Mouse (Mus musculus): ENCODE results near the gene Mapk6. TPM values are rescaled to one million over a fixed set of nuclear protein-coding genes. Genes with fewer than 3 reads are reported as not detected.

The Mapk6 gene
- polyA plus RNA-seq, 1 experiment from 2014 or later, result 66.3 TPM

DNA sequence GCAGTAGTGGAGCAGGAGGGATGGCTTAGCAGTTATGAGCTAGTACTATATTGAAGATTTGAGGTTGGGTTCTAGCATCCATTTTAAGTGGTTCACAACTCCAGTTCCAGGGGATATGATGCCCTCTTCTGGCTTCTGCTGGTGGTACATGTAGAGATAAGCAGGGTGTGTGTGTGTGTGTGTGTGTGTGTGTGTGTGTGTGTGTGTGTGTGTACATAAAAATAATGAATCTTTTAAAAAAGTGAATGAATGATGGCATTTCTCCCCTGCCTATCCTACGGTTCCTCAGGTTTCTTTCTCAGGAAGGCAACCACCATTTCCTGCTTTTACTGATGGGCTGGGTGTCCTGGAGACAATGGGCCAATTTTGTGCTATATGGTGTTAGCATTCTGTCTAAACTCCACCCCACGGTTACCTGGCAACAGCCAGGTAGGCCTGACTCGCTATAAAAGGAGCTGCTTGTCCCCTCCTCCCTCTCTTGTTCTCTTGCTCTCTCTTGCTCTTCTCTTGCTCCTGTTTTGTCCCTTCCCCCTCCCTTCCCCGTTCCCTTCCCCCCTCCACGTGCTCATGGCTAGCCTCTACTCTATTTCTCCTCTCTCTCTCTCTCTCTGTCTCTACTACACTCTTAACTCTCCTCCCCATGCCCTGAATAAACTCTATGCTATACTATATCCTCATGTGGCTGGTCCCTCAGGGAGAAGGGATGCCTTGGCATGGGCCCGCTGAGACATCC is 28.0 kb upstream of the Mapk6 start:
- H3K27ac ChIP-seq (ENCODE audit: low read depth), result no peak overlapping the region
- no peaks in the 10 kb centered on the region for H3K36me3 ChIP-seq (ENCODE audit: control insufficient read depth, insufficient read depth, low read length)
- H3K9ac ChIP-seq (ENCODE audit: low read length), result no peak overlapping the region
- peaks cover 9% of the 10 kb centered on the region for H3K4me1 ChIP-seq (replicated peaks; ENCODE audit: control insufficient read depth, insufficient read depth, low read length)
- DNase-seq (ENCODE audit: low spot score) (no peak), ATAC-seq (replicated peaks; ENCODE audit: low FRiP score, low TSS enrichment, low read depth) (no peak)
- 35% methylated on average over 6 of the region's 6 CpGs for WGBS
- no peaks in the 10 kb centered on the region for H3K27me3 ChIP-seq (replicated peaks; ENCODE audit: control insufficient read depth, insufficient read depth, low read length)
- H3K4me2 ChIP-seq (ENCODE audit: low read length), result no peak overlapping the region
- H3K9me3 ChIP-seq (ENCODE audit: control insufficient read depth, low read length), result no peaks in the 10 kb centered on the region
- H3K4me3 ChIP-seq (ENCODE audit: low read depth, low read length), result no peak overlapping the region

DNA sequence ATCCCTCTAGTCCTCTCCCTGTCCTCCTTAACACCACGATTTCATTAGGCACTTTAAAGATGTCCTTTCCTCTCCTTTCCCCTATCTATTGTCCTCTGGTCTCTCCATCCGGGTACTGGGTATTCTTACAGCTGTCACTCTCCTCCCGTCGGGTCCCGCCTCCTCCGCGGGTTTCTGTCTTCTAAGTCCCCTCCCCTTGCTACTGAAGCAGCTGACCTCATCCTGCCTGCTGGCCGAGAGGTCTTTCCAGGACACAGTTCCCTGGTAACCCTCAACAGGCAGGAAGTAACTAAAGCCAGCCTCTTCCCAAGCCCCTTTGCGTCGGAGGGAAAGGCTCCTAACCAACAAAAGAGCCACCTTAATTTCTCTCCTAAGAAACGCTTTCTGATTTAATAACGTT is 26.1 kb upstream of the Mapk6 start:
- ATAC-seq (replicated peaks; ENCODE audit: low FRiP score, low TSS enrichment, low read depth), result peak; percentile 51; the same call in 1 of the 2 replicates
- H3K27me3 ChIP-seq (replicated peaks; ENCODE audit: control insufficient read depth, insufficient read depth, low read length), result no peaks in the 10 kb centered on the region
- no peak overlapping the region for H3K27ac ChIP-seq (ENCODE audit: low read depth)
- H3K9me3 ChIP-seq (ENCODE audit: control insufficient read depth, low read length), result no peaks in the 10 kb centered on the region
- WGBS, result 8% methylated on average over 12 of the region's 12 CpGs
- H3K4me3 ChIP-seq (ENCODE audit: low read depth, low read length), result no peak overlapping the region
- no peaks in the 10 kb centered on the region; the same call in none of the 2 replicates for H3K4me1 ChIP-seq (replicated peaks; ENCODE audit: control insufficient read depth, insufficient read depth, low read length)
- H3K36me3 ChIP-seq (ENCODE audit: control insufficient read depth, insufficient read depth, low read length), result no peaks in the 10 kb centered on the region
- no peak overlapping the region for H3K9ac ChIP-seq (ENCODE audit: low read length)
- DNase-seq (ENCODE audit: low spot score), result peak; percentile 59
- peak overlapping the region; percentile 14 for H3K4me2 ChIP-seq (ENCODE audit: low read length)

DNA sequence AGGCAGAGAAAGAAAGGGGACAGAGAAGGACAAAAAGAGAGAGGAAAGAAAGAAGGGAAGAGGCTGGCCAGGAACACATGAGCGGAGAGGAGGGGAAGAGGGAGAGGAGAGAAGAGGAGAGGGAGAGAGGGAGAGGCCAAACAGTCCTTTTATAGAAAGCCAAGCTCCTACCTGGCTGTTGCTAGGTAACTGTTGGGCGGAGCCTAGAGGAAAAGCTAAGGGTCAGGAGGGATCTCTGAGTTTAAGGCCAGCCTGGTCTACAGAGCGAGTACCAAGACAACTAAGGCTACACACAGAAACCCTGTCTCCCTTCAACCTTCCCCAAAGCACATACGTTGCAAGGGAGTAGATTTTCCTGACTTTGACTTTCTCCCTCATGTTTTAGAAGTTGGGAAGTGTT is 25.5 kb upstream of the Mapk6 start:
- 84% methylated on average over 4 of the region's 4 CpGs for WGBS
- H3K4me1 ChIP-seq (replicated peaks; ENCODE audit: control insufficient read depth, insufficient read depth, low read length), result no peaks in the 10 kb centered on the region; the same call in none of the 2 replicates
- H3K27ac ChIP-seq (ENCODE audit: low read depth), result no peak overlapping the region
- no peaks in the 10 kb centered on the region for H3K9me3 ChIP-seq (ENCODE audit: control insufficient read depth, low read length)
- no peaks in the 10 kb centered on the region for H3K36me3 ChIP-seq (ENCODE audit: control insufficient read depth, insufficient read depth, low read length)
- H3K9ac ChIP-seq (ENCODE audit: low read length), result no peak overlapping the region
- no peak for ATAC-seq (replicated peaks; ENCODE audit: low FRiP score, low TSS enrichment, low read depth)
- no peak for DNase-seq (ENCODE audit: low spot score)
- no peak overlapping the region for H3K4me2 ChIP-seq (ENCODE audit: low read length)
- no peak overlapping the region for H3K4me3 ChIP-seq (ENCODE audit: low read depth, low read length)
- H3K27me3 ChIP-seq (replicated peaks; ENCODE audit: control insufficient read depth, insufficient read depth, low read length), result no peaks in the 10 kb centered on the region

DNA sequence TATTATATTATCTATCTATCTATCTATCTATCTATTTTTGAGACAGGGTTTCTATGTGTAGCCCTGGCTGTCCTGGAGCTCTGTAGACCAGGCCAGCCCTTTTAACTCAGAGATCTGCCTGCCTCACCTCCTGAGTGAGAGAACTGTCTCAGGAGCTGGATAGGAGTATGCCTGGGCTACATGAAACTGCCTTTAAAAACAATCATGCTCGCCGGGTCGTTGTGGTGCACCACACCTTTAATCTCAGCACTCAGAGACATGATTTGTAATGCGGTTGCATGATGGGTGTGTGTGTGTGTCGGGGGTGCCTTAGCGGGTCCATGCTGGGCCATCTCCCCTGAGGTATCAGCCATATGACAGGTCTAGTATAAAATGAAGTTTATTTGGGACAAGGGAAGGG is 25.1 kb upstream of the Mapk6 start:
- ATAC-seq (replicated peaks; ENCODE audit: low FRiP score, low TSS enrichment, low read depth) (no peak), DNase-seq (ENCODE audit: low spot score) (no peak)
- H3K9ac ChIP-seq (ENCODE audit: low read length), result no peak overlapping the region
- H3K4me2 ChIP-seq (ENCODE audit: low read length), result no peak overlapping the region
- no peaks in the 10 kb centered on the region; the same call in none of the 2 replicates for H3K4me1 ChIP-seq (replicated peaks; ENCODE audit: control insufficient read depth, insufficient read depth, low read length)
- H3K36me3 ChIP-seq (ENCODE audit: control insufficient read depth, insufficient read depth, low read length), result no peaks in the 10 kb centered on the region
- no peaks in the 10 kb centered on the region for H3K27me3 ChIP-seq (replicated peaks; ENCODE audit: control insufficient read depth, insufficient read depth, low read length)
- H3K9me3 ChIP-seq (ENCODE audit: control insufficient read depth, low read length), result no peaks in the 10 kb centered on the region
- no peak overlapping the region for H3K4me3 ChIP-seq (ENCODE audit: low read depth, low read length)
- WGBS, result 73% methylated on average over 6 of the region's 6 CpGs
- H3K27ac ChIP-seq (ENCODE audit: low read depth), result no peak overlapping the region

DNA sequence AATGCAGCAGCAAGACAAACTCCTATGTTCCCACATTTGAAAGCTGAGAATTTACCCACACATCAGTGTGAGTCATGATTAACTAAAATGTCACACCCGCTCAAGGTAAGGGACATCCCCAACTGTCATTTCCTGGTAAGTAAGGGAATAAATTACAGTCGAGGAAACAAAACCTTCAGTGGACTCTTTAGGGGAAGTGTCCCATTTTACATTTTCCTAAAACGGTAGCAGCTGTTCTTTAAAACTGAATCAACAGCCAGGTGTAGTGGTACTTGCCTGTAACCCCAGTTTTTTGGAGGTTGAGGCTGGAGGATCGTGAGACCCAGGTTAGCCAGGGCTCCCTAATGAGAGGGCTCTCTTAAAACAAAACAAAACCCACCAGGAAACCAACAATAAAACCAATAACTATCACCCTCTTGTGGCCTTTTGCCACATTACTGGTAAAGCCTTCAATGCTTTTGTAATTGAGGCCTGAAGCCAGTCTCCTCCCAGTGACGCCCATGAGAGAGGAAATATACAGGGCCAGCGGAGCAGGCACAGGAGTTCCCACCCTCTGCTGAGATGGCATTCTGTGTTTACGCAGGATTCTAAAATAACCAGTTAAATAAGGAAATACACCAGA is 24.5 kb upstream of the Mapk6 start:
- Histone ChIP-seq H3K4me1 (replicated peaks; ENCODE audit: control insufficient read depth, insufficient read depth, low read length) (no peaks in the 10 kb centered on the region; the same call in none of the 2 replicates), H3K4me2 (ENCODE audit: low read length) (no peak overlapping the region), H3K4me3 (ENCODE audit: low read depth, low read length) (no peak overlapping the region), H3K27me3 (replicated peaks; ENCODE audit: control insufficient read depth, insufficient read depth, low read length) (no peaks in the 10 kb centered on the region), H3K9ac (ENCODE audit: low read length) (no peak overlapping the region), H3K27ac (ENCODE audit: low read depth) (no peak overlapping the region), H3K9me3 (ENCODE audit: control insufficient read depth, low read length) (no peaks in the 10 kb centered on the region), H3K36me3 (ENCODE audit: control insufficient read depth, insufficient read depth, low read length) (no peaks in the 10 kb centered on the region)
- no peak for DNase-seq (ENCODE audit: low spot score)
- WGBS, result 41% methylated on average over 7 of the region's 7 CpGs
- no peak; the same call in 1 of the 2 replicates for ATAC-seq (replicated peaks; ENCODE audit: low FRiP score, low TSS enrichment, low read depth)

DNA sequence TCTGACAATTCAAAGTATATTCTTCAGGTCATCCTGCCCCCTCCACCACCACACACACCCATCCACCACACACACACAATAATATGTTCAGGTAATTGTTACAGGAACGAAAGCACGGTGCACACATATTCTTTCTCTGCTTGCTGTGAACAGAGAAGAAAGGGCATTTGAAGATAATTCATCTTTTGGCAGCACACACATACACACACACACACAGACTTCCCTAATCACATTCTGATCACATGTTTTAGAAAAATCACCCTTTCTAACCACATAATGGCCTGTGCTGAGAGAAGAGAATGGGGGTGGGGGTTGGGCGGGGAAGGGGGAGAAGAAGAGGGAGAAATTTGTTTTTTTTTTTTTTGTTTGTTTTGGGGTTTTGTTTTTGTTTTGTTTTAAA is 22.9 kb upstream of the Mapk6 start:
- H3K9ac ChIP-seq (ENCODE audit: low read length), result no peak overlapping the region
- no peaks in the 10 kb centered on the region; the same call in none of the 2 replicates for H3K4me1 ChIP-seq (replicated peaks; ENCODE audit: control insufficient read depth, insufficient read depth, low read length)
- ATAC-seq (replicated peaks; ENCODE audit: low FRiP score, low TSS enrichment, low read depth), result no peak
- H3K27me3 ChIP-seq (replicated peaks; ENCODE audit: control insufficient read depth, insufficient read depth, low read length), result no peaks in the 10 kb centered on the region
- no peak for DNase-seq (ENCODE audit: low spot score)
- WGBS, result 81% methylated on average over 3 of the region's 3 CpGs
- H3K9me3 ChIP-seq (ENCODE audit: control insufficient read depth, low read length), result no peaks in the 10 kb centered on the region
- no peak overlapping the region for H3K4me2 ChIP-seq (ENCODE audit: low read length)
- no peak overlapping the region for H3K4me3 ChIP-seq (ENCODE audit: low read depth, low read length)
- H3K36me3 ChIP-seq (ENCODE audit: control insufficient read depth, insufficient read depth, low read length), result no peaks in the 10 kb centered on the region
- H3K27ac ChIP-seq (ENCODE audit: low read depth), result no peak overlapping the region

DNA sequence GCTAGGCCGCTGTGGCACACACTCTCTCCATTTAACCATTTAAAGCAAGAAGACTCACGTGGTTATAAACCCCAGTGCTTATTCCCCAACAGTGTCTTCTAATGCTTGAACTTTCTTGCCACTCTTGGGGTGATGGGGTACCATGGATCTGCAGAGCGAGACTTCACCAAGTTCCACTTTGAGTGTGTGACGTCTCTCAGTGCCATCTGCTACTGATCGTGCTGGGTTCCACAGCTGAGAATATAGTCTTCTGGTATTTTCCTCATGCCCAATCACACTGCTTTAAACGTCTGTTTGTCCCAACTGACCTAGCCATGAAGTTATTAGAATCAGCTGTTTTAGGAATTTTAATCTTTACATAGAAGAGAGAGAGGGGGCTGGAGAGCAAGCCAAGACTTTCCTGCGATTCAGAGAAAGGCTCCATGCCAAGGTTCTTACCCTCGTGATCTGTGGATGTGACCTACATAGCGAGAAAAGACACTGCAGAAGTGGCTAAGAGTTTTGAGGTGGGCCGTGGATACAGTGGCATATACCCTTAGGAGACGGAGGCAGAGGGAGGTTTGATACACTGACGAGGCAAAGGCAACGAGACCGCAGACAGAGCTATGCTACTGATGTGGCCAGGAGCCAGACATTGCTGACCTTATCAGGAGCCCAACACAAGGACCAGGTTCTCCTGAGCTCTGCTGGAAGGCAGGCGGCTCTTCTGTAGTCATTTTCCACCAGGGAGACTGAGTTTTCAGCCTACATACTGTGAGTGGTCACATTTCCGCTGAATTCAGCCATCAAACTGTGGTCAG is 21.2 kb upstream of the Mapk6 start:
- WGBS, result 76% methylated on average over 16 of the region's 16 CpGs
- no peak overlapping the region for H3K27ac ChIP-seq (ENCODE audit: low read depth)
- no peaks in the 10 kb centered on the region; the same call in 1 of the 2 replicates for H3K4me1 ChIP-seq (replicated peaks; ENCODE audit: control insufficient read depth, insufficient read depth, low read length)
- H3K4me3 ChIP-seq (ENCODE audit: low read depth, low read length), result no peak overlapping the region
- no peak for ATAC-seq (replicated peaks; ENCODE audit: low FRiP score, low TSS enrichment, low read depth)
- H3K4me2 ChIP-seq (ENCODE audit: low read length), result no peak overlapping the region
- H3K27me3 ChIP-seq (replicated peaks; ENCODE audit: control insufficient read depth, insufficient read depth, low read length), result no peaks in the 10 kb centered on the region
- no peak for DNase-seq (ENCODE audit: low spot score)
- no peak overlapping the region for H3K9ac ChIP-seq (ENCODE audit: low read length)
- H3K9me3 ChIP-seq (ENCODE audit: control insufficient read depth, low read length), result no peaks in the 10 kb centered on the region
- no peaks in the 10 kb centered on the region for H3K36me3 ChIP-seq (ENCODE audit: control insufficient read depth, insufficient read depth, low read length)

DNA sequence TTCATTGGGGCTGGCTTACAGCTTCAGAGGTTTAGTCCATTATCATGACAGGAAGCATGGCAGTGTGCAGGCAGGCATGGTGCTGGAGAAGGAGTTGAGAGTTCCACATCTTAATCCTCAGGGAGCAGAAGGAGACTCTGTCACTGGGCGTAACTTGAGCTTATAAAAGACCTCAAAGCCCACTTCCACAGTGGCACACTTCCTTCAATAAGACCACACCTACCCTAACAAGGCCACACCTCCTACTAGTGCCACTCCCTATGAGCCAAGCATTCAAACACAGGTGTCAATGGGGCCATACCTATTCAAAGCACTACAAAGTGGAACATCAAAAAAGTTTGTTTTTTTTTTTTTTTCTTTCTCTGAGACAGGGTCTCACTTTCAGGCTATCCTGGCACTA is 19.9 kb upstream of the Mapk6 start:
- no peak overlapping the region for H3K27ac ChIP-seq (ENCODE audit: low read depth)
- no peak for DNase-seq (ENCODE audit: low spot score)
- no peaks in the 10 kb centered on the region for H3K27me3 ChIP-seq (replicated peaks; ENCODE audit: control insufficient read depth, insufficient read depth, low read length)
- ATAC-seq (replicated peaks; ENCODE audit: low FRiP score, low TSS enrichment, low read depth), result no peak
- H3K9me3 ChIP-seq (ENCODE audit: control insufficient read depth, low read length), result no peaks in the 10 kb centered on the region
- 80% methylated on average over 1 of the region's 1 CpGs for WGBS
- no peaks in the 10 kb centered on the region for H3K36me3 ChIP-seq (ENCODE audit: control insufficient read depth, insufficient read depth, low read length)
- H3K4me1 ChIP-seq (replicated peaks; ENCODE audit: control insufficient read depth, insufficient read depth, low read length), result no peaks in the 10 kb centered on the region
- no peak overlapping the region for H3K9ac ChIP-seq (ENCODE audit: low read length)
- H3K4me2 ChIP-seq (ENCODE audit: low read length), result no peak overlapping the region
- no peak overlapping the region for H3K4me3 ChIP-seq (ENCODE audit: low read depth, low read length)
